Mouse (Mus musculus): ENCODE data around the gene Rab40b.
"Not testable (repeated sequence)": the region's sequence is repeated elsewhere in the genome, so short reads cannot be mapped to it uniquely, and the experiment has no call there.

Rab40b gene

DNA sequence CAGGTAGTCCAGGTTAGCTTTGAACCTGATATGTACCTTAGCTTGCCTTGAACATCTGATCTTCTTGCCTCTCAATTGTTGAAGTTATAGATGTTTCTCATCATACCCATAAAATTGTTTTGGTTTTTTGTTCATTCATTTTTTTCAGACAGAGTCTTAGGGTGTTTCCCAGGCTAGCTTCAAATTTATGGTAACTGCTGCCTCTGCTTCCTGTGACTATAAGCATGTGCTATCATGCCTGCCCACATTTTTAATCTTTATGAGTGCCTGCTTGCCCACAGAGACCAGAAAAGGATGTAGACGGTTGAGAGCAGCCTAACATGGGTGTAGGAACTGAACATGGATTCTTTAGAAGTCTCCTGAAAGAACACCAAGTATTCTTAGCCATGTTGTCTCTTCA is 19.3 kb downstream of the Rab40b start:
- no peak for DNase-seq (ENCODE audit: low read depth, low spot score)

DNA sequence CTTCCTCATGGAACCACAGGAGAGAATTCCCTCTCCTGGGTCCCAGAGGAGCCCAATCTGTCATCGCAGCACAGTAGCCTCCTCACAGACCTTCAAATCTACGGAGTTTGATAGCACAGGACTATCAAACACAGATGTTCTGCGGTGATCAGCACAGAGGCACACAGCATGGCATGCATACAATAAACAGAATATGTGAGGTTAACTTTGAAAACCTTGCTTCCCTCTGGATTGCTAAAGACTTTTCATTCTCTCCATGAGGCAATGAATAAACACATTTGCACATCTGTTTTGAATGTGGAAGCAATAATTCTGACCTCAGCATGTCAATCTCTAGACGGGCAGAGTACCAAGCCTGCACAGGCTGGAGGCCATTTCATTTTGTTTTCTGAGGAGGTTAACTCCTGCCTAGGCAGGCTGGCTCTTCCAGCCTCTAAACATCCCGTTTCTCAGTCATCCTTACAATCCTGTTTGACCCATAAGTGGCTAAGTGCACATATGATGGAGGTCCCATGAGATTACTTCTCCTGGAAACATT is 20.8 kb downstream of the Rab40b start:
- no peak for DNase-seq (ENCODE audit: low read depth, low spot score)

DNA sequence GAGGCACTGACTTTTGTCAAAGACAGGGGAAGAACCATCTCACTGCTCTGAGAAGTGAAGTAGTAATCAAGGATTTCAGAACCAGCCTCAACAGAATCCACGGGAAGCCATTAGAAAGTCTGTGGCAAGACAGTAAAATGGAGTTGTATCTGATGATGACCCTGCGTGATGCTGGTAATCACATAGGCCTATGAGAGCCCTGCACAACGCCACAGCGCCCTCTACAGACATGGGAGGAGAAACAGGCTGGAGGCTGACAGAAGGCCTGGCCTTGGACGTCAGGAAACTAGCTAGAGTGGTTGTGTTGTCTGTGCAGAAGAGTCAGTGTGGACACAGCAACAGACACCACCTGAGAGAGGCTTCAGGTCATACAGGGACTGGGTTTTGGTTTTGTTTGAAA is 25.8 kb downstream of the Rab40b start:
- no peak for DNase-seq (ENCODE audit: low read depth, low spot score)

DNA sequence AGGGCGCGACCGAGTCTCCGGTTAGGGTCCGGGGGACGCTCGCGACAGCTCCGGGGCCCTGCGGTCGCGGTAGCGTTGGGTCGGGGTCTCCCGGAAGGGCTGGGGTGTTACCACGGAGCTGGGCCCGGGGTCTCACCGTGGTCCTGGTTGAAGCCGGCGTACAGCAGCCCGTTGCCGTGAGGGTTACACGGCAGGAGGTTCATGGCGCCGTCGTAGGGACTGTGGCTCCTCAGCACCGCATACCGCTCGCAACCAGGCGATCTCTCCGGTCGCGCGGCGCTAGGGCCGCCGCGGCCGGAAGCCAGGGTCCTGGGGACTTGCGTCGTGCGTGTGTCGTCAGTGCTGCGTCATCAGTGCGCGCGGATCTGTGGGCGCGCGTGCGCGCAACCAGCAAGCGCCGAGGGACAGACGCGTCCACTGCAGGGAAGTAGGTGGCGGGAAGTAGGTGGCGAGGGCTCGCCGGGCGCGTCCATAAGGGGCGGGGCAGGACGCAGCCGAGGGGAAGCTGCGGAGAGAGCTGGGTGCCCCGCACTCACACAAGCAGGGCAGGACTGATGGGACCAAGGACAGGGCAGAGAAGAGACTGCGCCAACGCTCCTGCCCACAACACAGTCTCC is 33.9 kb downstream of the Rab40b start, which contains the start of gene Wdr45b:
TSS of gene Wdr45b (minus strand) at position 355 of the 617 bp plus-strand sequence.
- peak; percentile 96 for DNase-seq (ENCODE audit: low read depth, low spot score)

DNA sequence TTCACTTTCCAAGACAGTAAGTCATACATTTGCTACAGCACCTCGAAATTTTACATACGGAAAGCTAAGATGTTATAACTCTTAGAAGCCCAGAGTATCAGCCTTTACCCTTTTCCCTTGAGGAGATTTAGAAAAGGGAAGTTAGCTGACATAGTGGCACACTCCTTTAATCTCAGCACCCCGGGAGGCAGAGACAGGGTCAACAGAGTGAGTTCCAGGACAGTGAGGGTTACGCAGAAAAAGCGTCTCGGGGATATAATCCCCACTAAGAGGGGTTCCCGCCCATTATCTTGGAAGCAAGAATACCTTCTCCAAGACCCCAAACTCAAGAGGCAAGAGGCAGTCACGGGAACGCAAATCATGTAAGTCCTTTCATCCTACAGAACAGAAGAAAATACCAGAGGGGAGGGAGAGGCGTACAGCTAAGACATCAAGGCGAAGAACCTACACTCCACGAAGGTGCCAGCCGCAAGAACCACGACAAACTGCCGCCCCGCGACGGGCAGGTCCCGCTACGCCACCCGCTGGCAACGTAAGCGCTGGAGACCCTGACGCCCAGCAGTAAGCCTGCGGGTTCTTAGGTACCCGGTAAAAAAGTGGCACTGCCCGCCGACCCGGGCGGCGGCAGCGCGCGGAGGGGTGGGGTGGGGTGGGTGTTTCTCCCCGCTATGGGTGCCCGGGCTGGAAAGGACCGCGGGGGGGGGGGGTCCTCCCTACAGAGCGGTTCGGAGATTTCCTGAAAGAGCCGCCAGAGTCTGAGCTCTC is 34.5 kb downstream of the Rab40b start:
- DNase-seq (ENCODE audit: low read depth, low spot score), result no peak

DNA sequence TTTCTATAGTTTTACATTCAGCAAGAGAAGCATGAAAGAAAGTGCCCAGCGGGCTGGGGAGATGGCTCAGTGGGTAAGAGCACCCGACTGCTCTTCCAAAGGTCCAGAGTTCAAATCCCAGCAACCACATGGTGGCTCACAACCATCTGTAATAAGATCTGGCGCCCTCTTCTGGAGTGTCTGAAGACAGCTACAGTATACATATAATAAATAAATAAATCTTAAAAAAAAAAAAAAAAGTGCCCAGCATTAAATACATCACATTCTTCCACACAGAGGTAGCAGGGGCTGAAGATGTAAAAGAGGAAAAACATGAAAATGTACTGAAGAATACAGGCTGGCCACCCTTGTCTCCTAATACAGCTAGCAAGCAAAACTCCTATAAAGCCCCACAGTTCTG is 39.3 kb downstream of the Rab40b start:
- not testable (repeated sequence) for DNase-seq (ENCODE audit: low read depth, low spot score)

DNA sequence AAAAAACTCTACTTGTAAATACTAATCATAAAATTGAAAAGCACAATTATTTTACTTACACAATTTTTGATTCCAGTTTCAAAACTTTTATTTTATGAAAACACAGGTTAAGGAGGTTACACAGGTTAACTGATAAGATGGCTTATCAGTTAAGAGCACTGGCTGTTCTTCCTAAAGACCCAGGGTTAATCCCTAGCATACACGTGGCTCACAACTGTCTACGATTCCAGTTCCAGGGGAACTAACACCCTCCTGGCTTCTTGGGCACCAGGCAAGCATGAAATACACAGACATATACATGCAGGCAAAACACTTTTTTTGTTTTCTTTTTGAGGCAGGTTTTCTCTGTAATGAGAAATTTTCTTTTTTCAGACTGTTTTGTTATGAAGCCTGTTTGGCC is 39.9 kb downstream of the Rab40b start:
- no peak for DNase-seq (ENCODE audit: low read depth, low spot score)

DNA sequence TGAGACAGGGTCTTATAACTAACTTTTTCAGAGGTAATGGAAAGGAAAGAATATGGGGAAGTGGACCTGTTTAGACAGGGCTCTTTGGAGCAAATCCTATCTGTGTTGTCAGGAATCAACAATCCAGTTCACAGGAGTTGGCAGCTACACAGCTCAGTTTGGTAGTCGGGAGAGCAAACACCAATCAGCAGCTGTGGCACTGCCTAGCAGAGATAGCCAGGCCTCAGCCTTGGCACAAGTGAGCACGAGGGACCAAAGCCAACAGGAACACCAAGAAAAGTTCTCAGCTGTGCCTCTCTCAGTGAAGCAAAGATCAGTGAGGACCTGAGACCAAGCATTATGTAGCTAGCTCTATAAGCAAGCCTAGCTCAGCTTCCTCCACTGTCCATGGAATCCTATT is 41.0 kb downstream of the Rab40b start:
- DNase-seq (ENCODE audit: low read depth, low spot score), result no peak

DNA sequence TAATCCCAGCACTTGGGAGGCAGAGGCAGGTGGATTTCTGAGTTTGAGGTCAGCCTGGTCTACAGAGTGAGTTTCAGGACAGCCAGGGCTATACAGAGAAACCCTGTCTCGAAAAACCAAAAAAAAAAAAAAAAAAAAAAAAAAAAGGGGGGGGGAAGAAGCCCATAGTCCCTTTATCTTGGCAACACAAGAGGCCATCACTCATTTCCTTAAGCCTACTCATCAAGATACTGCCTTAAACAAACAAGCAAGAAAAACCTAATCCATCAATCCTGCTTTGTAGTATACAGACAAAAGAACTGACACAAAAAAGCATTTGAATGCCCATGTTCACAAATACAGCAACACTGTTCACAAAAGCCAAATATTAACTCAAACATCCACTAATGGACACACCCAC is 45.6 kb downstream of the Rab40b start:
- not testable (repeated sequence) for DNase-seq (ENCODE audit: low read depth, low spot score)

DNA sequence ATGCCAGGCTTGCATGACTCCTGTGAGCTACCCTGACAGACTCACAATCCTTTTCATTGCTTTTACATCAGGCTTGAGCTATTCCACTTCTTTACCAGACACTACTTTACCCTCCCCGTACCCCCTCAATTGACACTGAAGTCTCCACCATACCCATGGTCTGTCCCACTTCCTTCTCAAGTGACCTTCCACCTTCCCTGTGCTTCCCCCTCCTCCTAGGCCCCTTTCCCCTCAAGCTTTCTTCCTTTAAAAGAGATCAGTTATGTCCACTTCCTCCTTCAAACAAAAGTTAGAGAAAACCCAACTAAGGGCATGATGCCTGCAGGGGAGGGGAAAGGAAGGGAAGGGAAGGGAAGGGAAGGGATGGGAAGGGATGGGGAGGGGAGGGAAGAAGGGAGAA is 47.8 kb downstream of the Rab40b start:
- DNase-seq (ENCODE audit: low read depth, low spot score), result no peak

DNA sequence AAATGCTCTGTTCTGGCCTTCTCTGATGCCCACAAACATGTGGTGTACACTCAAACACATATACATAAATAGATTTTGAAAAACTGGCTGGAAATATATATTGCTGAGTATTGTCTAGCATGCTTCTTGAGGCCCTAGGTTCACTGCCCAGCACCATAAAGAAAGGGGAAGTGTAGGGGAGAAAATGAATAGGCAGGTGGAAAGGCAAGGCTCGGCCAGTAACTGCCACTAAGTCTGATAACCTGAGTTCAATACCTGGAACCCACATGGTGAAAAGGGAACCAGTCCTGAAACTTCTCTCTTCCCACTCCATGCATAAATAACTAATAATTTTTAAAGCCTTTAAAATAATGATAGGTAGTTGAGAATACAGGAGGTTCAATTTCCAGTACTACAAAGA is 48.4 kb downstream of the Rab40b start:
- no peak for DNase-seq (ENCODE audit: low read depth, low spot score)

DNA sequence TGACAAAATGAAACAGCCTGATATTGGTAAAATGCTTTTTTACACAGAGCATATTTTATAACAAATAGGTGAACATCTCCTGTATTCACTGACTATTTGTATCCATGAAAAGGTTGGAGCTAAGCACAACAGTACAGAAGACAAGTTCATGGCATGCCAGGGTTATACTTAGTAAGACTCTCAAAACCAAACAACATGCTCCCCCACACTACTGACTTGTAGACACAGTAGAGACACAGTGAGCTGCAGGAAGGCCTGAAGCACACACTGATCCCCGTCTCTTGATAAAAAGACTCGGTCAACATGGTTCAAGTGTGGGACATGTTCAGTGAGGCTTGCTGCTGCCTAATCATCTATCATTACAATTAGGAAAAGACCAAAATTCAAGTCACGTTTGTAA is 56.4 kb downstream of the Rab40b start:
- no peak for DNase-seq (ENCODE audit: low read depth, low spot score)

DNA sequence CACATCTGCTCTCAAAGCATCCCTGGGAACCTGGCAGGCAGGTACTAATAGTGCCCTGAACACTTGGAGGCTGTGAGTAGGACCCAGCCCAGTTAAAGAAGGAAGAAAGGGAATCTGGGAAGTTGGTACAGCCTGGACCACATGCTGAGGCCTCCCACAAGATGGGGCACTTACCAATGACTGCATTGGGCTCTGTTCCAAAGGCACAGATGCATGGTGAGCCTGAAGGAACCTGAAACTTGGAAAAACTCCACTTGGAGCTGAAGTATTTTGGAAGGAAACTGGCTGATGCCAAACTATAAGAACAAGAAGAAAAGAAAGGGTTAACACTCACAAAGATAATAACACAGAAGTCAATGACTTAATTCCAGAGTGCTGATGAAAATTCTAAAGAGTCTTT is 59.4 kb downstream of the Rab40b start:
- no peak for DNase-seq (ENCODE audit: low read depth, low spot score)

DNA sequence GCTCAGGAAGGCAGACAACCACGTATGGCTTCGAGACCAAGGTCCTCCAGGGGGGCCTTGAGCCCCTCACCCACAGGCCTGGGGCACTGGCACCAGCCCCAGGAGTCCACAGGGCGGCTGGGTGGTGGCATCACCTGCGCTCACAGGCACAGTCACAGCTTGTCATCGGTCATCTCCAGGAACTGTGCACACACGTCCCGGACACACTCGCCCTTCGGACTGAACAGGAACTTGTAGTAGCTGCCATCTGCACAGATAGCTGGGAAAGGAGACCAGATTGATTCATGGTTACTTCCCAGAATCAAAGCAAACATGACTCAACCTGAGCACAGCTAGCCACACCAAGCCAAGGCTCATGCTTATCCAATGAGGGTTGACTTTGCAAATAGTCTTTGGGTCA is 59.8 kb downstream of the Rab40b start:
- no peak for DNase-seq (ENCODE audit: low read depth, low spot score)

DNA sequence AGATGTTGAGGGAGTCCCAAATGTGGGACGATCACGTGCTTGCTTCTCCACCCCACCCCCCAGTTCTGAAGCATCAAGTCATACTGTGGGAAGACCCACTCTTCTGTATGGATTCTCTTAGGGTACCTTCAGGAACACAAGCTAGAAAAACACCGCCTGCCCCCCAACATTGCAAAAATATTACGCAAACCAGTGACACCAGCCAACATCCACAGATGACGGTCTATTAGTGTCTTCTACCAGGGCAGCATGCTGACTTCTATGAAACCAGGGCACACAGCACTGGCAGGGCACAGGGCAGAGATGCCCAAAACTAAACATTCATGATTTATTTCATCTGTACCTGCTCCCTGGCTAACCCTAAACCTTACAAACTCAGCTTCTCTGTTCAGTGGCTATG is 61.4 kb downstream of the Rab40b start:
- DNase-seq (ENCODE audit: low read depth, low spot score), result no peak

DNA sequence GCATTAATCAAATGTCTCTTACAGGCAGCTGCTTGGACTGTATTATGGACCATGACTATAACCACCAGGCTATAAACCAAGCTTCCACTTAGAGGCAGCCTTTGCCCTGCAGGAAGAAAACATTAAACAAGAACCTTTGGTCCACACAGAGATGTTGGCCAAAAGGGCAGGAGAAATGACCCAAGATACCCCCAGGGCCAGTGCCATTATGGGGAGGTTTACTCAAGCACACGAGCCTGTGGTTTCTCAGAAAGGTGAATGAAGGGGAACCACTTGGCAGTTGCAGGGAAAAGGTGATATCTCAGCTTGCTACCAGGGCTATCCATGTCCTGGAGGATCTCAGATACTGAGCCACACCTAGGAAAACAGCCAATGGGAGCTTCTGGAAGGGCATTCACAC is 62.0 kb downstream of the Rab40b start:
- no peak for DNase-seq (ENCODE audit: low read depth, low spot score)

DNA sequence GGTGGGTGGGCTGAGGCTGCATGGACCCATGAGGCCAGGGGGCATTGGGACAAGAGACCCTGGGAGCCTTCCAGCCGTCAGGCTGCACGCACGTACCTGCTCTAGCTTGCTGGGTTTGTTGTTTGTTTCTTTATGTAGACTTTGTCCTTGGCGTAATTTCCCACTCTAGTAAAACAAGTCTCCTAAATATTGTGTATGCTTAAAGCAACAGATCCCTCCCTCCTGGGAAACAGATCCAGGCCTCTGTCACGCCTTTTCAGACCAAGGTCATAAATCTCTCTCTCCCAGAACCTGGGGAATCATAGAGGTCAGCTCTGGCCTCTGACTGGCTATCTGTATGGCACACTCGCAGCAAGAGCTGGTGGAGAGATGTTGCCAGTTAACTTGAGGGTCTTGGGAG is 80.3 kb downstream of the Rab40b start:
- DNase-seq (ENCODE audit: low read depth, low spot score), result not testable (repeated sequence)

DNA sequence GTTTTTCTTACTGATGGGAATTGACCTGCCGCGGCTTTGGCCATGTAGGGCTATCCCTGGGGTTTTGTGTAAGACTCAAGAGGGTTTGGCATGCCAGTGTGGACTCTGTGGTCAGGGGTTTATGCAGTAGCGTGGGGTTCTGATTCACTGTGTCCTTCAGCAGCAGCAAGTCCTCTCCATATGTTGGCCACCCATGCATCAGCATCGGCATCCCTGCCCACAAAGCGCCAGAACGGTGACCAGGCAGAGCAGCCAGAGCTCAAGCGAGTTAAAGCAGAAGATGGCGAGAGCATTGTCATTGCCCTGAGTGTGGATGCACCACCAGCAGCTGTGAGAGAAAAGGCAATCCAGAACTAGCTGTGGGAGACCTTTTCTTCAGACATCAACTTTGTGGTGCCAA is 81.4 kb downstream of the Rab40b start:
- DNase-seq (ENCODE audit: low read depth, low spot score), result no peak
